Mouse (Mus musculus): ENCODE results near the gene Tmem94. TPM values are rescaled to one million over a fixed set of nuclear protein-coding genes. Genes with fewer than 3 reads are reported as not detected.

The Tmem94 gene
- total RNA-seq, 2 experiments from 2014 or later = 37.8 to 42.3 TPM

DNA sequence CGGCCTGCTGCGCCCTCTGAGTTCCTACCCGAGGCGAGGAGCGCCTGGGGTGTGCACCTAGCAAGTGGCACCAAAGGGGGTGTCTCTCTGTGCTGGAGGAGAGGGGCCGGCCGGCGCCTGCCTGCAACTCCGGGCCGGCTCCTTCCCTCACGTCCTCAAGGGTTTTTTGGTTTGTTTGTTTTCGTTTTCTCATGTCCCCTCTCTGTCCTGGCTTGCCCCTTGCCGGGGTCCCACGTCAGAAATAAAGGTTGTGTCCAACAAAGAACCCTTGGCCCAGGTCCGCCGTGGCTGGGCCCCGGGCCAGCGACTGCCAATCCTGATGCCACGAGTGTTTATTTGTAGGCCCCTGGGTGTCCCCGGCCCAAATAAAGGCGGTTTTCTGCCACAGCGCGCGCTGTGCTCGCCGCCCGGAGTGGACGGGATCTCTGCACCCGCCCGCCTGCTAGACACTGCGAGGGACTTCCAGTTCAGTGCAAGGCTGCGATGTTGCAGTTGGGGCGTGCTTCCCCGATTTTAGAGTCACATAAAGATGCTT lies 441 bp downstream of the Tmem94 start:
- DNase-seq (ENCODE audit: low spot score in 2 of 2) = peak in 1 of 2 experiments; percentile 53

DNA sequence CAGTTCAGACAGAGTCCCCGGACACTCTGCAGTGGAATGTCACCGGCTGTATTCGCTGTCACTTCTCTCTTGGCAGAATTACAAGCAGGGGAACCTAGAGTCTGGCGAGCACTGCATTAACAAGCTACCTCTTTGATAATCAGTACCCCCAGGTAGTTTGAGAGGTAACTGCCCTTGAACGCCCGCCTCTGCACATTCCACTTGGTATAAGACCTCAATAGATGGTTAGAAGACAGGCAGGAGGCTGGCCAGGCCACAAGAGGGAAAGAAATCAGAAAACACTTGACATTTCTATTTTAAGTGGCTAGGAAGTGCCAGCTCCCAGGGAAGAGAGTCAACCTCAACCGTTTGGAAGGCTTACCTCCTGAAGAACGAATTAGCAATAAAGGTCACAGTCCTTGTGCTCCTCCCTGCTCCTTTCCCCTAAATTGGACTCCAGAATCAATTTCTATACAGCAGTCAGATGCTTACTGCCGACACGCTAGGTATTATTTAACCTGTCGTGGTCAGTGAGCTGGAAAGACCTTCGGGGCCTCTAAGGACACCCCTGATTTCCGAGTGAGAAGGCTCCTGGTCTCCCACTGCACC lies 1.2 kb downstream of the Tmem94 start:
- DNase-seq (ENCODE audit: low spot score in 2 of 2) = no peak

DNA sequence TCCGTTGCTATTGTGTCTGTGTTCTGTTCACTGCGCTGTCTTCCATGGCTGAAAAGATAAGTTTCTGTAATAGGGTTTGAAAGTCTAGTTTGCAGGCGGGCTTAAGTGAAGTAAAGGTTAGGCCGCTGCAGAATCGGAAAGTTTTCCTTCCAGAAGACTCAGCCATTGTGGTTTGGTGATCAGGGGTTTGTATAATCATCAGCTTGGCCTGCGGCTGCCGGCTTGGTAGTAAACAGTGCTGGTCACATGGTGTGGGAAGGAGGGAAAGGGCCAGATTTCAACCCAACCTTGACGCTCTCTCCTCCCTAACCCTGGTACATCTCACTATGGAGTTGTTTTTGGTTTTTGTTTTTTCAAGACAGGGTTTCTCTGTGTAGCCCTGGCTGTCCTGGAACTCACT lies 1.7 kb downstream of the Tmem94 start:
- DNase-seq (ENCODE audit: low spot score in 2 of 2) = no peak

DNA sequence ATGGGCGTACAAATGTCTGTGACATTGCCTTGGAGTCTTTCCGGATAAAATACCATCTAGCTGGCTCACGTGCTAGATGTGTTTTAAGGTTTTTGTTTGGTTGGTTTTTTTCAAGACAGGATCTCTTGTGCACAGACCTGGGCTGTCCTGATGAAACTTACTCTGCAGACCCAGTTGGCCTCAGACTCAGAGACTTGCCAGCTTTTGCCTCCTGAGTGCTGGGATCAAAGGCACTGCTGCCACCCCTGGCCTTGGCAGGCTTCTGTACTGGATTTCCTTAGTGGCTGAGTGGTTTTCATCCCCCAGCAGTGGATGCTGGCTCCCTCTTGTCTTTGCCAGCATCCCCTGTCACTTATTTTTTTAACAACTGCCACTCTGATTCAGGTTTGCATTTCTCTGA lies 3.7 kb downstream of the Tmem94 start:
- DNase-seq (ENCODE audit: low spot score in 2 of 2) = no peak

DNA sequence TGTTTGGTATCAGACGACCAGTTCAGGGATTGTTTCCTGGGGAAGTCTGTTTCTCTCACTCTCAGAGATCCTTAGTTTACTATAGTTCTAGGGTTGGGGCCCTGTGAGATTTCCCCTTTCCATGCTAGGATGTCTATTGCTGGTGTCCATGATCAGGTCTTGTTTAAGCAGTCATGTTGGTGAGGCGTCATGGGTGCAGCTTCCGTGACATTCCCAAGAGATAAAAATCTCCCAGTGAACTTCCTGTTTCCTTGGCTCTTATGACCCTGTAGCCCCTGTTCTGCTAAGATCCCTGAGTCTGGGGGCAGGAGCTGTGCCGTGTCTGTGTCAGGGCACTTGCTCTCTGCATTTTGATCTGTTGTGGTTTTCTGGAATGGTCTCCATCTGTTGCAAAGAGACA lies 9.4 kb downstream of the Tmem94 start:
- DNase-seq (ENCODE audit: low spot score in 2 of 2) = no peak

DNA sequence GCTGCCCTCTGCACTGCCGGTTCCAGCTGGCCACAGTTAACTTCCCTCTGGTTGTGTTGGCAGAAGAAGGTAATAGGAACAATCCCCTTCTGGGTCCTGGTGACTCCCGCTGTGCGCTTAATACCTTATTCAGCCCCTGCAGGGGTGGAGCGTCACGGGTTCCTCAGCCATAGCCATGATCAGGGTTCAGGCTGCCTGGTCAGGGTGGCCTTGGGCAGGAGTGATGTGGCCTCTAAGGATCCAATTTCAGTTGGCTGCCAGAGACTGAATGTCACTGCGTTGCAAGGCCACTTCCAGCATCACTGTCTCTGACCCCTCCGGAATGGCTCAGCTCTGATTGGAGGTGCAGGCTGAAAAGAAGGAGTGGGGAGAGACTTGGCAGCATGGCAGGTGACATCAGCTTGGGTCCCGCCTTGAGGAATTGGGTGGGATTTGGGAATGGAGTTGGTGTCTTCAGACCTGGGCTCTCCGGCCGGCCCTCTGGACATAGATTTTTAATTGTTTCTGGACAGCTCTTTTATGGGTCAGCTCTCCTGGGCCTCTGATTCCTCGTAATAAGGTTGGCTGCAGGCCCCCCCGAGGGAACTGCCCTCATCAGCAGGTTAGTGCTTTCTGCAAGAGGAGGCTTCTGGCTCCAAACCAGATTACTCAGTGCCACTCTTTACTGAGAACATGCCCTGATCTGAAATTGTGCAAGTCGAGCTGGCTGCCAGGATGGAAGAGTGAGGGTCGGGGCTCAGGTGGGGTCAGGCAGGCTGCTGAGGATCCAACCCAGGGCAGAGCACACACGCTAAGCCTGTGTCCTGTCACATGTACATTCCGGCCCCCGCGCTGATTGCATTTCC lies 10.8 kb downstream of the Tmem94 start:
- no peak for DNase-seq (ENCODE audit: low spot score in 2 of 2)

DNA sequence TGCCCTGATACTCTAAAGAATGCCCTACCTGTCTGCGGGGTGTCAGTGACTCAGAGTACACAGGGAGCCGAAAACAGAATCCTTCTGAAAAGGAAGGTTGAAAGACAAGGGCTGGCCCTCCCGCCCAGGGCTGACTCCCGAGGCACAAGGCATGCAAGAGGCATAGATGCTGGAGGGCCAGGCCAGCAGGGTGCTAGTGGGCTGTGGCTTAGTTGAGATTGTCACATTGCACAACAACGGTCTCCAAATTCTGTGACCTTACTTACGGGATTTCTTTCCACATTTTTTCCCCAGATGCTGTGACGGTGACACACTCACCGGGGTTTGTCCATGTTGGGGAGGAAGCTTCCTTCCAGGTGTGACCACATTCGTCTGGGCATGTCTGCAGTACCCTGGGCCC lies 11.7 kb downstream of the Tmem94 start:
- DNase-seq (ENCODE audit: low spot score in 2 of 2) = no peak

DNA sequence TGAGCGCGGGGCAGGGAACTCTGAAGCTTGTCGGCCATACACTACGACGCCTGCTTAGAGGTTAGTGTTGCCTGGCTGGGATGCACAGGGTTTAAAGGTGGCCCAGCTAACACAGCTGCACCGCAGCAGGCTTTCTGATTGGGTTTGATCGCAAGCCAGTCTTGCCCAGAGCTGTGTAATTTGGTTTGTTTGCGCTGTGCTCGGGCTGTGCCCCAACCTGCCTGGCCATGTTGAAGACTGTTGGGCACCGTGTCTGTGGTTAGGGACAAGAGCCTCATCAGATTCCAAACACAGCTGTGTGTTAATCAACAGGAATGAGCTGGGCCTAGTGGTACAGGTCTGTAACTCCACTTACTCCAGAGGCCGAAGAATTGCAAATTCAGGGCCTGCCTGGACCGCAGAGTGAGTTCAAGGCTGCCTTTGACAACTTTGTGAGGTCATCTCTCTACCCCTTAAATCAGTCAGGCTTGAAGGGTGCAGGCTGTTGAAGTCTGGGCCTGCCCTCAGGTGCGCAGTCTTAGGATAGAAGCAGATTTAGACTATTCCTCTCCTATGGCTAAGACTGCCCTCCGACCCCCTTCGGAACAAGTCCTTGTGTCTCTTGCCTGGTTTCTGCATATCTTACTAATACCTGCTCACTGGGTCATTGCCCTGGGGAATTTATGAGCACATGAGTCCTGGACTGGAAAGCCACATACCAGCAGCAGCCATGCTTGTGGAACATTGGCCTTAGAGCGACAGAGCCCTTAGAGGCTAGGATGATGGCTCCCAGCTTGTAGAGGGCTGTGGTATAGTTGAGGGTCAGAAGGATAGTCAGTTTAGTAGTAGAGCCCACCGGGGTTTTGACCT lies 12.5 kb downstream of the Tmem94 start:
- no peak for DNase-seq (ENCODE audit: low spot score in 2 of 2)

DNA sequence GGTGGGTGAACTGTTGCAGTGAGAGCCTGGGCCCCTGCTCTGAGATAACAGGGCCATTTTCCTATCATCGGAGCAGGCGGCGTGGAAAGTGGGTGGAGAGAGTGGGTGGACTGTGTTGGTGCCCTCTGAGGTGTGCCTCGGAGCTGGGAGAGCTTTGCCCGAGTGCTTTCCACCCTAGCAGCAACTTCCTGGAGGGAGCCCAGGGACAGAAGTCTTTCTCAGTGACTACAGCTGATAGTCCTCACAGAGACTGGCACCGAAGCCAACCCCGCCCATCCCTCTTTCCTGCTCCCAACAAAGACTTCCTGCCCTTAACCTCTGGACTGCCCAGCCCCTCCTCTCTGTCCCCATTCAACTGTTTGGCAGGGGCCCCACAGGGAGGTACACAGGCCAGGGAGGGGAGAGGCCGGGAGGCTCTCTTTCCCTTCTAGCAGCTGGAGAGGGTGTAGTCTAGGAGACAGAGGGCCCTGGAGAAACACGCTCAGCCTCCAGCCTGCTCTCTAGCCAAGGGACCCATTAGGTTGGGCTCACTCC lies 13.9 kb downstream of the Tmem94 start:
- peak; percentile 50 to 55 for DNase-seq (ENCODE audit: low spot score in 2 of 2)

DNA sequence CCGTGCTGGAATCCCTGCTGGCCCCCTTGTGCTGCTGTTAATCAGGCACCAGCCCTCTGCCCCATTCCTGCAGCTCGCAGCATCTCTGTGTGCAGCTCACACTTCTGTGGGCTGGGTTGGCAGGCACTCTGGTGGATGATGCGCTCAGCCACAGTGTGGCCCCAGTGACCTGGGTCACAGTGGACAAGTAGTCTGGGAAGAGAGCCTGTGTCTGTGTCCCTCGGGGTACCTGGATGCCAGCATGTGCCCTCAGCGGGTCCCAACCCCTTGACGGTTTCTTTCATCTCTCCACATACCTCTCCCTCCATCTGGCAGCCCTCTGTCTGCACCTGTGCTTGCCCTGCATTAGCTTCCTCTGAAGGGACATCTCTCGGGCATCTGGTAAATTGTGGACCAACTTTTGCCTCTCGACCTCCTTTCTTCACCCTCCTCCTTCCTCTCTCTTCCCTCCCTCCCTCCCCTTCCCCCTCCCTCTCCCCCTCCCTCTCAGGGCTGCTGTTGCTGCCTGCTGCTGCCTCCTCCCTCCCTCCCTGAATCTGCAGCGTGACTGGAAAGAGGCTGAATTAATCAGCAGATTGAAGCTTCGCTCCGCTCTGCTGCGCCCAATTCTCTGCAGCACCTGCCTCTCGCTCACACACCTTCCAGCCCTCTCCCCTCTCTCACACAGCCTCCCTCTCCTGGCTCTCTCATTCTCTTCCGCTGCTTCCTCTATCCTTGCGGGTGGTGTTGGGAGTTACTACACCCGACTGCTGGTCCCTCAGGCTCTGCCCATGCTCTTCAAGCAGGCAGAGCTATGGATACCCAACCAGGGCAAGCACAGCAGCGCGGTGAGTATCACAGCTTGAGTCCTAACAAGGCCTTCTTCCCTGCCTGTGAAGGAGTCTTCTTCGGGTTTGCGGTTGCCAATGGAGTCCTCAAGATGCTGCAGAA lies 15.2 kb downstream of the Tmem94 start:
- DNase-seq (ENCODE audit: low spot score in 2 of 2) = peak in 1 of 2 experiments; percentile 60

DNA sequence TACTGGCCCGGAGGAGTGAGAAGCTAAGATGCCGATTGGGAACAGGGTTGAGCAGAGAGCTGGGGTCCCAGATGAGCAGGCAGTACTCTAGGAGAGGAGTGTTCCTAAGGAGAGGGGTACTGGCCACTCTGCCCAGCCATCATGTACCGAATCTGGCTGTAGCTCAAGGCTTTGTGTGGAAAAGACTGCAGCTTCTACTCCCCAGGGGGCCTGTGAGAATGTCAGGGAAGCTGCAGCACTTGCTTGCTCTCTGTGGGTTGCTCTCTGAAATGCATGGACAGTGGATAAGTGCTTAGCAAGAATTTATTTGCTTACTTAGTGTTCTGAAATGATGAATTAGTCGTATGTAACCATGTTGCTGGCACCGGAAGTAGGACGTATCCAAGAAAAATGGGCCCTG lies 21.2 kb downstream of the Tmem94 start:
- no peak for DNase-seq (ENCODE audit: low spot score in 2 of 2)

DNA sequence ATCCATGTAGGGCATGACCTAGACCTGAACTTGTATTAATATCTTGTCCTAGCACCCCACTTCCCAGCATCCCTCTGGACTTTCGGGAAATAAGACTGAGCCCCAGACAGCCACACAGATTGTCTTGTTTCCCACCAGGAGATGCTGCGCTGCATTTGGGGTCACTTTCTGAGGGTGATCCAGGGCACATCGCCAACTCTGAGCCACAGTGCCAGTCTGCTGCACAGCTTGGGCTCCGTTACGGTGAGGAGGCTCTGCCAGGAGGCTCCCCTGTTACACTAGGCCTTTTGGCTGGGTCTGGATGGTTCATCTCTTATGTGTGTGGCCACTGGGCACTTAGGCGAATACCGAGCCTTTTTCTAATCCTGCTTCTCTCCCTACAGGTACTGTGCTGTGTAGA lies 24.6 kb downstream of the Tmem94 start:
- DNase-seq (ENCODE audit: low spot score in 2 of 2) = no peak

DNA sequence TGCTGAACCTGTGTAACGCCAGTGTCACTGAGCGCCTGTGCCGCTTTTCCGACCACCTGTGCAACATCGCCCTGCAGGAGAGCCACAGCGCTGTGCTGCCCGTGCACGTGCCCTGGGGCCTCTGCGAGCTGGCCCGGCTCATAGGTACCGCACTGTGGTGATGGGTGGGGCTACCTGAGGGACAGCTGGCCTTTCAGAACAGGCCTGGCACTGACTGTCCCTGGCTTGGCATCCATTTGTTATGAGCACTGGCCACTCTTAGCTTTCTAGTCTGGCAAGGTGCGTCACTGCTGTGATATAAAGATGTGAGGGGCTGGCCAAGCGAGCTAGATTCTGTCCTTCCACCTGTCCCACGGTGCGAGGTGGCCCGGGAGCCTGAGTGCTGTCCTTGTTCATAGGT lies 26.7 kb downstream of the Tmem94 start:
- no peak for DNase-seq (ENCODE audit: low spot score in 2 of 2)

DNA sequence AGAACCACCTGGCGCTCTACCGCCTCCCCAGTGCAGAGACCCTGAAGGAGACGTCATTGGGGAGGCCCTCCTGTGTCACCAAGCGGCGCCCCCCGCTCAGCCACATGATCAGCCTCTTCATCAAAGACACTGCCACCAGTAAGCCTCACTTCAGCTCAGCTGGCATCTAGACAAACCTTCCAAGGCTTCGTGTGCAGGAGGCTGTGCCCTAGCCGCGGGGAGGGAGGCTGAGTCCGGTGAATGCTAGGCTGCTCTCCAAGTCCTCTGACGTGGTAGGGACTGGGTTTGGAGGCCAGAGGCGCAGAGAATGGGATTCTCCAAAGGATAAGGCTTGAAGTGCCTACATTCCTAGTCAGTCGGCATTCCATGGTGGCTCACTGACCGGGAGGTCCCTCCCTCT lies 27.1 kb downstream of the Tmem94 start:
- DNase-seq (ENCODE audit: low spot score in 2 of 2) = no peak

DNA sequence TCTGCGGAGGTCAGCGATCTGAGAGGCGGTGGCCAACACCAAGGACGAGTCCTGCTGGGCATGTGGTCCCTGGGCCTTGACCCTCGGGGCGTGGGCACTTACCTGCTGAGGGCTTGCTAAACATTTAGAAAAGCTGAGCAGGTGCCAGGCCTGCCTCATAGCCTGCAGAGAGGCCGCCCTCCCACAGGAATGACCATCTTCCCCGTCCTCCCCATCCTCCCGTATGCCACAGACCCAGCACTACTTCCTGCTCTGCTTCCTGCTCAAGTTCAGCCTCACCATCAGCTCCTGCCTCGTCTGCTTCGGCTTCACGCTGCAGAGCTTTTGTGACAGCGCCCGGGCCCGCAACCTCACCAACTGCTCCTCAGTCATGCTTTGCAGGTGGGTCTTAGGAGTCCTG lies 31.7 kb downstream of the Tmem94 start:
- no peak for DNase-seq (ENCODE audit: low spot score in 2 of 2)

DNA sequence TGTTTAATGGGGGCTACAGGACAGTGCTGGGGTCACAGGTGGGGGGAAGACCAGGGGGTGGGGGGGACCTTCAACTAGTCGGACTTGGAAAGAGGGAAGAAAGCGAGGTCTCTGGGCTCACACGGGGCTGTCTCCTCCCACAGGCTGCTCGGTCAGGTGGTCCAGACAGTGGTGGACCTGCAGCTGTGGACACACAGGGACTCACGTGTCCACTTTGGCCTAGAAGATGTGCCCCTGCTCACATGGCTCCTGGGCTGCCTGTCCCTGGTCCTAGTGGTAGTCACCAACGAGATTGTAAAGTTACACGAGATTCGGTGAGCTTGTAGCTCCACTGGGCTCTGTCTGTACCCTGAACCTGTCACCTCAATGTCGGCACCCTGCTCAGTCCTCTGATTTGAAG lies 32.4 kb downstream of the Tmem94 start:
- no peak for DNase-seq (ENCODE audit: low spot score in 2 of 2)

DNA sequence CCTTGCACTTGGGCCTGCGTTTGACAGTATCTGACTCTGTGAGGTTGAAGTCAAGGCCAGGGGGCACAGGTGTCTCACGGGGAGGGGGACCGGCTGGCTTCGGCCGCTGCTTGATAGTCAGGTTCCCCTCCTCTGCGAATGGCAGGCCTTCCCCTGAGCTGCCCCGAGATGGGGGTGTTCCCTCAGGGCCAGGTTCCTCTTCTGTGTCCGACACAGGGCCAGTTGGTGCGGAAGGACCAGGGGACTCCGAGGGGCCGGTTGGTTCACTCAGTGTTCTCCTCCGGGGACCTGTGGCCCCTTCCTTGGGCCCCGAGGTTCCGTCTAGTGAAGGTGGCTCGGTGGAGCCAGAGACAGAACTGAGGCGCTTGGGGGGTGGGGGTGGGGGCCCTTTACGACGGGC lies 35.7 kb downstream of the Tmem94 start:
- no peak for DNase-seq (ENCODE audit: low spot score in 2 of 2)

DNA sequence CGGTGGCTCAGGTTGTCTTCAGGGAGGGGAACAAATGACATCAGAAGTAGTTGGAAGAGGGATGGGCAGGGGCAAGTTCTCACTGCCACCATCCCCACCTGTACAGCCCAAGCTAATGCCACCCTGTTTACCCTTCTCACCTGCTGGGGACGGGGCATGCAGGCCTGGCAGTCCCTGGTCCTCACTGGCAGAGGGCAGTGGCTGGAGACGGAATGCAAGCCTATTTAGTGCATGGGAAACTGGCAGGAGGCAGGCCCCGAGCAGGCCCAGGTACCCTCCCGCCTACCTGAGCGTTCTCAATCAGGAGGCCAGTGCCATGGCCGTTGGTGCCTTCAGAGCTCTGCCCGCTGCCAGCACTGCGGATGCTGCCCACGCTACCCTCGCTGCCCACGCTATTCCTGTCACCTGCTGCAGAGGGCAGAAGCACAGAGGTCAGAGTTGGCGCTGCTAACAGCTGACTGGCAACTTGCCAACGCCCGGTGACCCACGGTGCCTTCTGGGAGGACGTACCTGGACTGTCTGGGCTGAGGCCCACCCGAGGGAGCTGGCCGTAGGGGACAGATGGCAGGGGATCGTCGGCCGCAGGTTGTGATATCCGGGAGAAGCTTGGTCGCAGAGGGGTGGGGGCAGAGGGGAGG lies 38.0 kb downstream of the Tmem94 start:
- DNase-seq (ENCODE audit: low spot score in 2 of 2) = no peak

DNA sequence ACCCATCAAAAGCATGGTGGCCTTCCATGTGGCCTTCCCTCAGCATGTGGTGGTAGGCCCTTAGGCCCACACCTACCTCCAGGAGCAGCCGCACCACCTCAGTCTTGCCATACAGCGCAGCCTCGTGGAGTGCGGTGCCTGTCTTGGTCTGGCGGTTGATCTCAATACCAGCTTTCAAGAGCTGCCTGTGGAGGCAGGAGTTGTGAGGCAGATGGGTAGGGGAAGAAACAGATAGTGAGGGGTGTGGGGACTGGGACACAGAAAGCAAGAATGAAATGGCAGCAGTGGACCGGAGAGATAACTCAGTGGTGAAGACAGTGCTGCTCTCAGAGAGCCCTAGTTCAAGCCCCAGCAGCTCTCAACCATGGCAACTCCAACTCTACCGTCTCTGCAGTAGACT lies 39.8 kb downstream of the Tmem94 start:
- no peak for DNase-seq (ENCODE audit: low spot score in 2 of 2)

DNA sequence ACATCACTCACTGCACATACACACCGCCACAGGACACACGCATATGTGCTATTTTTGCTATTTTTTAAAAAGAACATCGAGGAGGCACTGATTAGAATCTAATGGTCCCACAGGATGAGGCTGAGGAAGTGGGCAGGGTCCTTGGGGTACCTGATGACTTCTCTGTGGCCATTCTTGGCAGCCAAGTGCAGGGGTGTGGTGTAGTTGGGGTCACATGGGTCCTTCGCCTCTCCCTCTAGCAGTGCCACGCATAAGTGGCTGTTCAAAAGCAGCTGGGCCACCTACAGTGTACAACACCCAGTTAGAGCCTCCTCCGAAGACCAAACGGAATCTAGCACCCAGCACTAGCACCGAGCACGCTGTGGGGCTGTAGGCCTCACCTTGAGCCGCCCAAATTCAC lies 40.9 kb downstream of the Tmem94 start:
- no peak for DNase-seq (ENCODE audit: low spot score in 2 of 2)
